Mouse (Mus musculus) hindbrain, embryonic 11.5 days (tissue): ENCODE data around the gene Kif16b. TPM values are rescaled to one million over a fixed set of nuclear protein-coding genes. Genes with fewer than 3 reads are reported as not detected.
A peak's percentile ranks its signal among the peaks of the same experiment; 100 is the strongest.
"Not testable (repeated sequence)": the region's sequence is repeated elsewhere in the genome, so short reads cannot be mapped to it uniquely, and the experiment has no call there.

Source experiments
- ATAC-seq: fragments of 200-750 bp; cut with Nextera tagmentation; 2 replicates; pipeline ENCODE4 v1.8.0; 2017; ENCODE audit warnings: mild to moderate bottlenecking, moderate TSS enrichment, moderate library complexity; ENCODE audit not compliant: low FRiP score
- DNase-seq: peaks from one replicate; pipeline ENCODE4 v3.0.0-alpha.2; 2015; ENCODE audit warnings: low spot score
- H3K27ac ChIP-seq: fragments of 300-500 bp; sonication (generic); 2 replicates; pipeline ENCODE4 v1.5.1; 2014; ENCODE audit warnings: mild to moderate bottlenecking, low read depth, low read length
- H3K27me3 ChIP-seq: fragments of 300-500 bp; sonication (generic); 2 replicates; pipeline ENCODE4 v1.6.1; 2014; ENCODE audit warnings: mild to moderate bottlenecking, low read length, moderate library complexity, mixed read lengths; ENCODE audit not compliant: control insufficient read depth, insufficient read depth
- H3K36me3 ChIP-seq: fragments of 300-500 bp; sonication (generic); 2 replicates; pipeline ENCODE4 v1.6.1; 2014; ENCODE audit warnings: mild to moderate bottlenecking, low read length, moderate library complexity, mixed read lengths; ENCODE audit not compliant: control insufficient read depth, insufficient read depth
- H3K4me1 ChIP-seq: fragments of 300-500 bp; sonication (generic); replicated peaks from 2 replicates; pipeline ENCODE4 v1.6.1; 2014; ENCODE audit warnings: low read length, mixed read lengths; ENCODE audit not compliant: control insufficient read depth, insufficient read depth
- H3K4me2 ChIP-seq: fragments of 300-500 bp; sonication (generic); replicated peaks from 2 replicates; pipeline ENCODE4 v1.6.1; 2014; ENCODE audit warnings: mild to moderate bottlenecking, low read depth, low read length
- H3K4me3 ChIP-seq: fragments of 300-500 bp; sonication (generic); 2 replicates; pipeline ENCODE4 v1.5.1; 2014; ENCODE audit warnings: low read depth, low read length
- H3K9ac ChIP-seq: fragments of 300-500 bp; sonication (generic); 2 replicates; pipeline ENCODE4 v1.6.1; 2014; ENCODE audit warnings: low read depth, low read length
- H3K9me3 ChIP-seq: fragments of 300-500 bp; sonication (generic); 2 replicates; pipeline ENCODE4 v1.6.1; 2016; ENCODE audit warnings: low read length; ENCODE audit not compliant: control insufficient read depth
- WGBS: fragments of 180-500 bp; shearing (Covaris S2); extraction: QIAGEN DNeasy Blood & Tissue Kit; methylation state at CpG from one replicate; pipeline ENCODE4 v1.1.7; 2014; 5-methylcytosine and 5-hydroxymethylcytosine counted together
- polyA plus RNA-seq: library from polyadenylated mRNA; unstranded; fragments of >200 nt; fragmentation: Nextera tagmentation; extraction: Ambion mirVana; gene quantifications from 2 replicates; pipeline ENCODE4 v1.2.1, GENCODE M21; 2014

The Kif16b gene
- polyA plus RNA-seq, 1 experiment from 2014 or later: 6.7 TPM

DNA sequence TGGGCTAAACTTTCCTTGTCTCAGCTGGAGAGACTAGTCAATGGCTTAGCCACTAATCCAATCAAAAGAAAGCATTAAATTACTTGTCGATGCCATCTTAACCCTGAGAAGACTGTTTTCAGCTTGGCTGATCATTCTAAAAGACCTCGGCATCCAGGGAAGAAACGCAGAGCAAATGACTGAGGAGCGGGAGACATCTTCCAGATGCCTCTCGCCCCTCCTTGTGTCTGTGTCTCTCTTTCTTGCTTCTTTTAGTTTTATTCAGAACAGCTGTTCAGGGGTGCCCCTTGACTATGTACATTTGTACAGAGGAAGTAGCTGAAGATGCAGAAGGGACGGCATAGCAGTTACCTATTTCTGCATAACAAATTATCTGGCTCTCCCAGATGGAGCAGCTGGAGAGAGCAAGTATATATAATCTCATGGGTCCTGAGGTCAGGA is 311.0 kb downstream of the Kif16b start:
- H3K36me3 ChIP-seq: no peaks in the 10 kb centered on the region

DNA sequence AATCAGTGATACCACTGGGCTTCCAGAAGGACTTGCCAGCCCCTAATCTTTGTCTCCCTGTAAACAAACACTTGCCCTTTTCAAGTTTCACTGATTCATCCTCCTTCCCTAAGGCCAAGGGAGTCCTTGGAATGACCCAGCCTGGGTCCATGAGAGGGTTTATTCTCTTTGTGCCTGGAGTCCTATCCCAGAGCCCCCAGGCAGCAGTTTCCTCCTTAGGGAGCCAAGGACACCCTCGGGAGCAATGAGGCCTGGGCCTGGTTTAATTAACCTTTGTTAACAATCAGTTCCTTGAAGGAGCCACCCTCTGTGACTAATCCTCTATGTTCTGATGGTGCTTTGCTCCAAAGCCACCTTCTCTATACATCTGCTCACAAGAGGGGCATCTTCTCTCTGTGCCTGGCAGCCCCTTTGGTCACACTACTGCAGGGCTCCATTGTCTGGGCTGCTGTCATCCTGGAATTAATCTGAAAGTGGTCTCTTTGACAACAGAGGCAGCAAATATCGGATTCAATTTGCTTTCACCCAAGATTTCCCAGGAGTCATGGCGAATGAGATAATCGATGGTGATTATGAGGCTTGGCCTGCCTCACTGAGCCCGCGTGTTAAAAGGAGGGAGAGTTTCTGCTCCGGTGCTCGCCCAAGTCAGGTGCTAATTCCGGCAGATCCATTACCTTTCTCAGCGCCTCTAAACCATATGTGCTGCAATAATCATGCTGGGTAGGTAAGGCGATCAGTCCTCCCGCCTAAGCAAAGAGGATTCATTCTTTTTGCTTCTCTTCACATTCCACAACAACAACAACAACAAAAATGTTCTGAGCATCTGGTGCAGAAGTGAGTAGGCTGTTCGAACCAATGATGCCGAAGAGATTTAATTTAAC is 311.7 kb downstream of the Kif16b start:
- peak; percentile 65 for DNase-seq
- H3K4me2 ChIP-seq: 0 out of 2 replicates have a peak overlapping the region, but pooled peaks have one; percentile 4
- peaks cover 7% of the 10 kb centered on the region; the same call in 1 of the 2 replicates for H3K4me1 ChIP-seq
- H3K36me3 ChIP-seq: no peaks in the 10 kb centered on the region
- H3K4me3 ChIP-seq: no peak overlapping the region
- no peak overlapping the region; the same call in 1 of the 2 replicates for H3K9ac ChIP-seq
- ATAC-seq: peak; percentile 91
- H3K27ac ChIP-seq: peak overlapping the region; percentile 82
- WGBS: 21% methylated on average over 14 of the region's 14 CpGs
- no peaks in the 10 kb centered on the region for H3K9me3 ChIP-seq
- H3K27me3 ChIP-seq: no peaks in the 10 kb centered on the region

More for the DNA sequence above, 311.0 kb downstream of the Kif16b start:
- H3K9me3 ChIP-seq: no peaks in the 10 kb centered on the region
- peak; percentile 18; the same call in 1 of the 2 replicates for ATAC-seq
- peak overlapping the region; percentile 40; the same call in 1 of the 2 replicates for H3K27ac ChIP-seq
- H3K4me2 ChIP-seq: 0 out of 2 replicates have a peak overlapping the region, but pooled peaks have one; percentile 4
- H3K4me3 ChIP-seq: no peak overlapping the region
- WGBS: 25% methylated on average over 6 of the region's 6 CpGs
- H3K27me3 ChIP-seq: no peaks in the 10 kb centered on the region
- no peak for DNase-seq
- H3K9ac ChIP-seq: no peak overlapping the region
- peaks cover 7% of the 10 kb centered on the region; the same call in 1 of the 2 replicates for H3K4me1 ChIP-seq

- DNase-seq (no peak), ATAC-seq (no peak)
- no peaks in the 10 kb centered on the region for H3K27me3 ChIP-seq
- H3K4me3 ChIP-seq: no peak overlapping the region
- H3K27ac ChIP-seq: no peak overlapping the region
- no peaks in the 10 kb centered on the region for H3K9me3 ChIP-seq
- H3K9ac ChIP-seq: no peak overlapping the region
- WGBS: 93% methylated on average over 5 of the region's 5 CpGs
- H3K4me2 ChIP-seq: no peak overlapping the region
- peaks cover 7% of the 10 kb centered on the region; the same call in 1 of the 2 replicates for H3K4me1 ChIP-seq
- H3K36me3 ChIP-seq: no peaks in the 10 kb centered on the region
Observed at GRCm38 (mm10) chr2:142585845-142586244, 315.5 kb downstream of the Kif16b start.

DNA sequence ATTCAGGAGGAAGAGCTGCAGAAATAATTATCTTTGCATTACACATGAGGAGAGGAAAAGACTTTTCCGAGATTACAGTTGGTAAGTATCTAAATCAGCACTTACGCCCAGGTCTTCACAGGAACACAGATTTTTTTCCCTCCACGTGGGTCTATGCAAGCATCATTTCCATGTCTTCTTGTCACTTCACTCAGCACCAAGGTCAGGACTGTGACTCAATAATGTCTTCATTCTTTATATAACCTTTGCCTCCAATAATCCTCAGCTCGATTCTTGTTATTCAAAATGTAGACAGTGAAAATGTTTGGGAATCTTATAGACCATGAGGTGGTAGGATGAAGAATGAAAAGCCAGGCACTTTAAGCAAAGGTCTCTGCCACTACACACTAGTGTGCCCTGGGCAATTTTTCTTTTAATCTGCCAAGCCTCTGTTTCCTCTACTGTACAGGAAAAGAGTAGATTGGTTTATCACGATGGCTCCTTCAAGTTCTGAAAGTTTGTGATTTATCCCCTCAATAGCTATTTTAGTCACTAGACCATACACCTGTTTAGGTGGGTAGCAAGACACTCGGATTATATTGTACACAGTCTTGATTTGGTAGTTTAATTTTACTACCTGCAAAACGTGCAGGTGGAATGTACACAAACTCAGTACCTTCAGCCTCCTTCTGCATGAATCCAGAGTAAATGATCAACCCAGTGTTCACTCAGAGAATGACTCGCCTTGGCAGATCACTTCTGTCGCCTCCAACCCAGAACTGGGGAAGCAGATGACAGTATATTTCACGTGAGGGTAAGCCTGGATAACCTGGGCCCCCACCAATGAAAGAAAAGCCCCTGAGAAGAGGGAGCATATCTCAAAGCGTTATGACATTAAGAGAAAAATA is 316.2 kb downstream of the Kif16b start:
- DNase-seq: no peak
- Histone ChIP-seq H3K9me3 (no peaks in the 10 kb centered on the region), H3K9ac (no peak overlapping the region), H3K4me2 (no peak overlapping the region), H3K36me3 (no peaks in the 10 kb centered on the region), H3K4me3 (no peak overlapping the region), H3K27me3 (no peaks in the 10 kb centered on the region), H3K4me1 (peaks cover 3% of the 10 kb centered on the region; the same call in 1 of the 2 replicates), H3K27ac (no peak overlapping the region)
- no peak for ATAC-seq
- 84% methylated on average over 11 of the region's 11 CpGs for WGBS

- no peak for ATAC-seq
- no peak overlapping the region for H3K4me3 ChIP-seq
- H3K9ac ChIP-seq: no peak overlapping the region
- no peak overlapping the region for H3K27ac ChIP-seq
- no peaks in the 10 kb centered on the region for H3K9me3 ChIP-seq
- no peaks in the 10 kb centered on the region for H3K27me3 ChIP-seq
- DNase-seq: no peak
- no peak overlapping the region for H3K4me2 ChIP-seq
- no peaks in the 10 kb centered on the region for H3K36me3 ChIP-seq
- H3K4me1 ChIP-seq: no peaks in the 10 kb centered on the region
Observed at GRCm38 (mm10) chr2:142580449-142580848, 320.9 kb downstream of the Kif16b start.

DNA sequence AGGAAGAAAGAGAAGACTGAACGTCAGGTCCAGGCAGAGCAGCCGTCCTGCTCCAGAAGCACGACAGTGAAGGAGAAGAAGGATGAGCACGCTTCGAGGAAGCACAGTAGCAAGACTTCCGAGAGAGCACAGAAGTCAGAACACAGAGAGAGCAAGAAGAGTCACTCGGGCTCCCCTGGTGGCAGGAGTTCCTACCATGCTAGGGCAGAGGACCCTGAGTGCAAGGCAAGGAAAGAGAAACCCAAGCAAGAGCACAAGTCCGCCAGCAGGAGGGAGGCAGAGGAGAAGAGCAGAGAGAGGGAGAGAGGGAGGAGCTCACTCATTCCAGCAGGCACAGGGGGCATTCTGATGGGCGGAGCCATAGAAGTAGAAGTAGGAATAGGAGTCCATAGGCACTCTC is 323.9 kb downstream of the Kif16b start:
- not testable (repeated sequence) for H3K4me3 ChIP-seq, H3K36me3 ChIP-seq, H3K4me2 ChIP-seq, DNase-seq, ATAC-seq, H3K27ac ChIP-seq, H3K9ac ChIP-seq, H3K4me1 ChIP-seq, H3K9me3 ChIP-seq, H3K27me3 ChIP-seq
- 68% methylated on average over 9 of the region's 9 CpGs for WGBS

DNA sequence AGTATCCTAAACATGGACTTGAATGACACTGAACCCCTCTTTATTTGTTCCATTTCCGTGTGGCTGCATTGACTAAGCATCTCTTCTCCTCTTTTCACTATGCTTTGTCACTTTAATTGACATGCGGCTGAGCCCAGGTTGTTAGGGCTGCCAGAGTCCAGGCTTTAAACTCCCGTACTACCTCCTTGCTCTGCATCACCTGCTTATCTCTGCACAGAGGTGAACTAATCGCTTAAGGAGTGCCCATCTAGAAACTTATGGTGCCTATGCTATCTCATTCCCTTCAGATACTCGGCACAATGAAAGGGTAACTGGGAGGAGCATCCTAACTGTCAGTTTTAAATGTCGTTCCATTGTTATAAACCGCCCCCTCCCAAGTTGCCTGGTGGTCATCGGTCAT is 331.6 kb downstream of the Kif16b start:
- ATAC-seq: no peak
- no peaks in the 10 kb centered on the region for H3K9me3 ChIP-seq

More for the DNA sequence above, 331.6 kb downstream of the Kif16b start:
- Histone ChIP-seq H3K4me3 (no peak overlapping the region), H3K9ac (no peak overlapping the region), H3K4me1 (no peaks in the 10 kb centered on the region), H3K27ac (no peak overlapping the region), H3K36me3 (no peaks in the 10 kb centered on the region), H3K27me3 (no peaks in the 10 kb centered on the region), H3K4me2 (no peak overlapping the region)
- whole genome bisulfite sequencing: 73% methylated on average over 8 of the region's 8 CpGs
- DNase-seq: no peak
